Mouse (Mus musculus) liver, postnatal 0 days (tissue): ENCODE measurements around the gene Wrb.

Experiments used
- CTCF ChIP-seq: sonication (generic); IDR thresholded peaks from 2 replicates; pipeline ENCODE4 v1.5.1; 2016; ENCODE audit warnings: antibody characterized with exemption, low read depth
- EP300 ChIP-seq: IDR thresholded peaks from 2 replicates; pipeline ENCODE4 v1.6.1; 2016; ENCODE audit warnings: antibody characterized with exemption, low read depth, mild to moderate bottlenecking

DNA sequence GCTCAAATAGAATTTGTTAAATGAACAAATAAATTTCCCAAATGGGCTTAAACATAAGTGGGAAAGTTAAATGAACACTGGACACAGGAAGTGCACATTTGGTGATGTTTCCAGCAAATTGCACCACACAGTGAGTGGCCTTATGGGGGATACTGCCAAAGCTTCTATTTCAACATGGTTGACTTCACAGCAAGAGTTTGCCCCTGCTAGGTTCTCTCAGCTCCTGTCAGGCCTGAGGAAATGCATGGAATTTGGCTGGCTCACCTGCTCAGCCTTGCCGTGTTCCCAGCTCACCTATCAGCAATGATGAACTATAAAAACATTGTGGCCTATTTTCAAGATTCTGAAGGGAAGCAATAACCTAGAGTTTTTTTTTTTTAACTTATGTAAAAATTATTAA lies 15.7 kb downstream of the Wrb start:
- TF ChIP-seq CTCF (no peak), EP300 (no peak)
